Comparison of ENCODE assay signal across 15 mouse cellular contexts in the genomic region with DNA sequence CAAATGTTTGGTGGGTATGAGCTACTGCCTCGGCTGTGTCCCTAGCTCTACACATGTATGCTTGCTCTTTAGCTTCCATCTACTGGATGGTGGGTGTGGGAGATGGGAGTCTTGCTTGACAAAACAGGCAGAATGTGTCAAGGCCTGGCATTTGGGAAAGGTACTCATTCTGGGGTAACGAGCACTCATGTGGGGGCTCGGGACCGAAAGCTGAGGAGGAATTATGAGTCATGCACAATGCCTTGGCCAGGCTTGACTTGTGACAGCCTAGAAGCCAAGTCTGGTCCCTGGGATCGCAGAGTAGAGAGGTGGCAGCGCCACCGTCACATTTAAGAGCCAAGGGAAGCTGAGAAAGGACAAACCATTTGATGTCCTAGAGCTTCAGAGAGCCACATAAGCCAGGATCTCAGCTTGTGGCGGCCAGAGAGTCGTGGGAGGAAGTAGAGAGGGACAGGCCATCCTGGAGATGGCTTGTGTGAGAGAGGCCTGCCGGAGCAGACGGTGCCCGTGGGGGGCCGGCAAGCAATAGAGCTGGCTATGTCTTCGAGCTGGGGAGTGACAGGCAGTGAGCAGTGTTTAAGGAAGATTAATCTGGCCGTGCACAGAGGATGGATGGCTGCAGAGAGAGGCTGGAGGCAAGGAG. TPM values are rescaled to one million over a fixed set of nuclear protein-coding genes. Genes with fewer than 3 reads are reported as not detected.
DNase-seq lines count a peak whose midpoint lies in the region; ATAC-seq lines count a peak whose summit lies in the region.
"Had no signal": no experiment of that assay in that cellular context is flagged by ENCODE, and none has a peak within 500 bp of the region (broad histone marks: within the 10 kb centered on the region; RNA-seq: fewer than 3 reads in every experiment).

No protein-coding gene starts in this region.

- H3K27ac ChIP-seq in hindbrain, embryonic 12.5 days = peak overlapping the region; percentile 75
- H3K27ac ChIP-seq: embryonic facial prominence, embryonic 10.5 days; liver, embryonic 12.5 days had no signal

- H3K4me1 ChIP-seq in hindbrain, embryonic 12.5 days = peaks cover 36% of the 10 kb centered on the region

- H3K9me3 ChIP-seq in hindbrain, embryonic 12.5 days (replicated peaks) = no peaks in the 10 kb centered on the region
- H3K9me3 ChIP-seq: embryonic facial prominence, embryonic 10.5 days; liver, embryonic 12.5 days had no signal

- no peak overlapping the region for H3K4me3 ChIP-seq in hindbrain, embryonic 12.5 days
- H3K4me3 ChIP-seq: embryonic facial prominence, embryonic 10.5 days; liver, embryonic 12.5 days had no signal

- DNase-seq in left cerebral cortex, adult 18-20 months (ENCODE audit: low spot score in 2 of 2) = peak; percentile 36 to 43
- DNase-seq in left cerebral cortex, postnatal 14 days (ENCODE audit: low spot score in 2 of 2) = no peak
- peak; percentile 93 for DNase-seq in cerebellum, adult 9-10 months
- DNase-seq in embryo, embryonic 10 days (ENCODE audit: low spot score) = no peak
- no peak for DNase-seq in layer of hippocampus, postnatal 10 days (ENCODE audit: low spot score in 2 of 2)
- no peak for DNase-seq in layer of hippocampus, postnatal 14 days (ENCODE audit: low spot score in 2 of 2)
- DNase-seq: adrenal gland, postnatal 14 days; gastrocnemius, postnatal 10 days; heart, postnatal 10 days; kidney, postnatal 4 days had no signal

- peak; percentile 87 for ATAC-seq in cerebellum, adult (ENCODE audit: insufficient number of reproducible peaks, low FRiP score, low TSS enrichment)
- ATAC-seq in hindbrain, embryonic 12.5 days (ENCODE audit: low FRiP score) = 0 out of 2 replicates have a peak, but pooled peaks have one; percentile 20
- ATAC-seq: intestine, postnatal 0 days; liver, embryonic 12.5 days had no signal

- WGBS in hindbrain, embryonic 12.5 days = 40% methylated on average over 15 of the region's 15 CpGs

- H3K9ac ChIP-seq in hindbrain, embryonic 12.5 days = peak overlapping the region; percentile 18; the same call in 1 of the 2 replicates
- H3K9ac ChIP-seq: liver, embryonic 12.5 days had no signal

- H3K36me3 ChIP-seq in hindbrain, embryonic 12.5 days = no peaks in the 10 kb centered on the region
- H3K36me3 ChIP-seq: embryonic facial prominence, embryonic 10.5 days; liver, embryonic 12.5 days had no signal

- no peak overlapping the region for H3K4me2 ChIP-seq in hindbrain, embryonic 12.5 days (replicated peaks)
- H3K4me2 ChIP-seq: liver, embryonic 12.5 days had no signal

- intact Hi-C loops in left cerebral cortex, postnatal 14 days (cut with DNase I) = loop anchor here (5.0 kb wide), 1 partner anchor 53 kb away; no protein-coding TSS in a partner anchor

- peaks cover 90% of the 10 kb centered on the region for H3K27me3 ChIP-seq in hindbrain, embryonic 12.5 days

RNA-seq across cellular contexts. Expression of a gene that starts 10.0 kb away (rescaled TPM):
- total RNA-seq in left cerebral cortex, adult 18-20 months (2021) = 100 to 1,000 TPM; 104 to 107 TPM
- total RNA-seq in left cerebral cortex, postnatal 14 days (2021) = 10 to 100 TPM; 66.0 to 78.0 TPM
- polyA plus RNA-seq in hindbrain, embryonic 12.5 days (2016; fragmentation: Nextera tagmentation; extraction: Ambion mirVana) = 5.8 and 6.1 TPM in 2 replicates
- 10 to 100 TPM; 89.8 to 92.8 TPM for total RNA-seq in layer of hippocampus, postnatal 10 days (2021)
- 100 to 1,000 TPM; 109 to 110 TPM for total RNA-seq in layer of hippocampus, postnatal 14 days (2021)

Comparison
In these comparisons a context has a peak if more than half of its experiments do, and no peak if none do; other contexts are left out.
1. DNase-seq: peak in left cerebral cortex, adult 18-20 months (2 of 2) and cerebellum, adult 9-10 months (single experiment); none in left cerebral cortex, postnatal 14 days (0 of 2), embryo, embryonic 10 days (single experiment), layer of hippocampus, postnatal 10 days (0 of 2) and layer of hippocampus, postnatal 14 days (0 of 2).